Mouse (Mus musculus) CH12.LX (cell line): ENCODE measurements at regions not wholly inside any gene's neighbourhood (a gene's known extent, or its start where the extent isn't known, plus 50 kb on each side); places are given as distances from the start of the nearest gene placed in this dataset.

Experiments used
- E2F4 ChIP-seq: IDR thresholded peaks from 2 replicates; pipeline ENCODE4 v1.6.1; 2011; ENCODE audit warnings: low read depth, low read length, improper control_type of control experiment; ENCODE audit not compliant: insufficient replicate concordance
- POLR2A ChIP-seq: IDR thresholded peaks from 2 replicates; pipeline ENCODE4 v1.6.1; 2011; ENCODE audit warnings: low read depth, mild to moderate bottlenecking, improper control_type of control experiment, low read length
- UBTF ChIP-seq: IDR thresholded peaks from 2 replicates; pipeline ENCODE4 v1.6.1; 2012; ENCODE audit warnings: low read depth, mild to moderate bottlenecking, inconsistent platforms, low read length, improper control_type of control experiment, moderate library complexity
- USF1 ChIP-seq: IDR thresholded peaks from 2 replicates; pipeline ENCODE4 v1.6.1; 2014; ENCODE audit warnings: low read depth, mild to moderate bottlenecking, inconsistent platforms, low read length, improper control_type of control experiment

- TF ChIP-seq POLR2A (no peak), UBTF (no peak), USF1 (no peak), E2F4 (no peak)
Observed at GRCm38 (mm10) chr8:93663851-93664250, 128.2 kb upstream of the Ces5a start.
